Mouse (Mus musculus) heart, postnatal 0 days (tissue): ENCODE results near the gene Tmem215.

Source experiments
- CTCF ChIP-seq: IDR thresholded peaks from 2 replicates; pipeline ENCODE4 v1.5.1; 2016; ENCODE audit warnings: antibody characterized with exemption, control low read depth, low read depth
- EP300 ChIP-seq: IDR thresholded peaks from 2 replicates; pipeline ENCODE4 v1.6.1; 2016; ENCODE audit warnings: antibody characterized with exemption, low read depth

GRCm38 (mm10) chr4:40491731-40492130 lies 19.8 kb downstream of the Tmem215 start:
- TF ChIP-seq CTCF (no peak), EP300 (no peak)
